Mouse (Mus musculus) CH12.LX (cell line): ENCODE measurements around the gene Npas4. TPM values are rescaled to one million over a fixed set of nuclear protein-coding genes. Genes with fewer than 3 reads are reported as not detected.

Experiments used
- DNase-seq: peaks from one replicate; pipeline ENCODE4 v3.0.0-alpha.2; 2013; ENCODE audit errors: extremely low read depth
- H3K27ac ChIP-seq: 2 replicates; pipeline ENCODE4 v1.5.1; 2012; ENCODE audit warnings: low read depth, mild to moderate bottlenecking, control low read depth, moderate library complexity; ENCODE audit not compliant: insufficient read depth
- H3K27me3 ChIP-seq: replicated peaks from 2 replicates; pipeline ENCODE3; 2012; ENCODE audit warnings: inconsistent platforms
- H3K36me3 ChIP-seq, 2 experiments: replicated peaks in 1 of 2; 2 replicates each; pipeline versions ENCODE3 to v1.6.1; 2012; ENCODE audit warnings: inconsistent platforms in 1 of 2, low read length in 1 of 2, mild to moderate bottlenecking in 1 of 2, mixed read lengths in 1 of 2, moderate library complexity in 1 of 2; ENCODE audit not compliant: control insufficient read depth in 1 of 2, insufficient read depth in 1 of 2
- H3K4me1 ChIP-seq, 2 experiments: 2 replicates each; pipeline ENCODE4 v1.6.1; 2012; ENCODE audit warnings: inconsistent platforms in 1 of 2, moderate library complexity in 1 of 2; ENCODE audit not compliant: insufficient read depth in 2 of 2, control insufficient read depth in 1 of 2
- H3K4me2 ChIP-seq: 2 replicates; pipeline ENCODE4 v1.6.1; 2012; ENCODE audit warnings: low read depth, mild to moderate bottlenecking, control low read depth; ENCODE audit not compliant: poor library complexity, insufficient read depth, severe bottlenecking
- H3K4me3 ChIP-seq, 3 experiments: fragments of 150-350 bp in 1 of 3; sonication (generic) in 1 of 3; replicated peaks in 1 of 3; 2 replicates each; pipeline versions ENCODE3 to v1.5.1; 2011 to 2012; ENCODE audit warnings: low read depth in 2 of 3, low read length in 2 of 3, mild to moderate bottlenecking in 2 of 3, moderate library complexity in 2 of 3, control low read depth in 1 of 3, improper control_type of control experiment in 1 of 3, inconsistent platforms in 1 of 3, mixed read lengths in 1 of 3; ENCODE audit not compliant: poor library complexity in 1 of 3
- H3K79me2 ChIP-seq: replicated peaks from 2 replicates; pipeline ENCODE4 v1.6.1; 2012; ENCODE audit warnings: mild to moderate bottlenecking, moderate library complexity; ENCODE audit not compliant: control insufficient read depth, poor library complexity, insufficient read depth, severe bottlenecking; ENCODE audit errors: extremely low read depth
- H3K9ac ChIP-seq: 2 replicates; pipeline ENCODE4 v1.6.1; 2012; ENCODE audit warnings: low read depth, mild to moderate bottlenecking, control low read depth, moderate library complexity; ENCODE audit not compliant: insufficient read depth
- H3K9me3 ChIP-seq: replicated peaks from 2 replicates; pipeline ENCODE3; 2012; ENCODE audit warnings: low read length, inconsistent platforms, mixed read lengths
- BHLHE40 ChIP-seq: IDR thresholded peaks from 2 replicates; pipeline ENCODE4 v1.6.1; 2011; ENCODE audit warnings: mild to moderate bottlenecking, low read depth, low read length, improper control_type of control experiment
- CHD1 ChIP-seq: IDR thresholded peaks from 2 replicates; pipeline ENCODE4 v1.6.1; 2012; ENCODE audit warnings: low read depth, low read length, improper control_type of control experiment, inconsistent platforms
- CTCF ChIP-seq, 2 experiments: IDR thresholded peaks in 1 of 2; conservative IDR thresholded peaks in 1 of 2; 2 replicates each; pipeline ENCODE4 v1.5.1; 2011 to 2012; ENCODE audit warnings: low read depth in 2 of 2, low read length in 2 of 2, improper control_type of control experiment in 1 of 2, inconsistent platforms in 1 of 2, mild to moderate bottlenecking in 1 of 2, moderate library complexity in 1 of 2
- E2F4 ChIP-seq: IDR thresholded peaks from 2 replicates; pipeline ENCODE4 v1.6.1; 2011; ENCODE audit warnings: low read depth, low read length, improper control_type of control experiment; ENCODE audit not compliant: insufficient replicate concordance
- EP300 ChIP-seq: IDR thresholded peaks from 2 replicates; pipeline ENCODE4 v1.6.1; 2011; ENCODE audit warnings: low read length, improper control_type of control experiment
- ETS1 ChIP-seq: conservative IDR thresholded peaks from 2 replicates; pipeline ENCODE4 v1.6.1; 2012; ENCODE audit warnings: low read depth, mild to moderate bottlenecking, inconsistent platforms, low read length, improper control_type of control experiment, moderate library complexity
- HCFC1 ChIP-seq: IDR thresholded peaks from 2 replicates; pipeline ENCODE4 v1.6.1; 2012; ENCODE audit warnings: low read depth, mild to moderate bottlenecking, inconsistent platforms, low read length, improper control_type of control experiment
- IRF4 ChIP-seq: IDR thresholded peaks from 2 replicates; pipeline ENCODE4 v1.6.1; 2014; ENCODE audit warnings: low read depth, mild to moderate bottlenecking, inconsistent platforms, low read length, improper control_type of control experiment
- JUND ChIP-seq: conservative IDR thresholded peaks from 2 replicates; pipeline ENCODE4 v1.6.1; 2011; ENCODE audit warnings: low read depth, low read length, improper control_type of control experiment
- MEF2A ChIP-seq: IDR thresholded peaks from 2 replicates; pipeline ENCODE4 v1.6.1; 2014; ENCODE audit warnings: low read depth, mild to moderate bottlenecking, inconsistent platforms, low read length, improper control_type of control experiment, borderline replicate concordance
- MXI1 ChIP-seq: IDR thresholded peaks from 2 replicates; pipeline ENCODE4 v1.6.1; 2011; ENCODE audit warnings: mild to moderate bottlenecking, low read depth, low read length, improper control_type of control experiment
- NELFE ChIP-seq: IDR thresholded peaks from 2 replicates; pipeline ENCODE4 v1.6.1; 2011; ENCODE audit warnings: low read depth, low read length, improper control_type of control experiment
- NRF1 ChIP-seq: IDR thresholded peaks from 2 replicates; pipeline ENCODE4 v1.6.1; 2014; ENCODE audit warnings: low read depth, mild to moderate bottlenecking, inconsistent platforms, low read length, improper control_type of control experiment, moderate library complexity
- PAX5 ChIP-seq: IDR thresholded peaks from 2 replicates; pipeline ENCODE4 v1.6.1; 2012; ENCODE audit warnings: low read length, inconsistent platforms, mixed read lengths
- POLR2A ChIP-seq: IDR thresholded peaks from 2 replicates; pipeline ENCODE4 v1.6.1; 2011; ENCODE audit warnings: low read depth, mild to moderate bottlenecking, improper control_type of control experiment, low read length
- POLR2AphosphoS2 ChIP-seq: IDR thresholded peaks from 2 replicates; pipeline ENCODE4 v1.6.1; 2011; ENCODE audit warnings: low read depth, low read length, improper control_type of control experiment
- SIN3A ChIP-seq: IDR thresholded peaks from 2 replicates; pipeline ENCODE4 v1.6.1; 2012; ENCODE audit warnings: low read length, improper control_type of control experiment, inconsistent platforms
- SMC3 ChIP-seq: IDR thresholded peaks from 2 replicates; pipeline ENCODE4 v1.6.1; 2011; ENCODE audit warnings: low read depth, low read length, improper control_type of control experiment
- TCF12 ChIP-seq: IDR thresholded peaks from 2 replicates; pipeline ENCODE4 v1.6.1; 2014; ENCODE audit warnings: low read depth, mild to moderate bottlenecking, inconsistent platforms, low read length, improper control_type of control experiment
- USF1 ChIP-seq: IDR thresholded peaks from 2 replicates; pipeline ENCODE4 v1.6.1; 2014; ENCODE audit warnings: low read depth, mild to moderate bottlenecking, inconsistent platforms, low read length, improper control_type of control experiment
- USF2 ChIP-seq: conservative IDR thresholded peaks from 2 replicates; pipeline ENCODE4 v1.6.1; 2011; ENCODE audit warnings: low read depth, low read length, improper control_type of control experiment
- ZMIZ1 ChIP-seq: IDR thresholded peaks from 2 replicates; pipeline ENCODE4 v1.6.1; 2012; ENCODE audit warnings: low read depth, mild to moderate bottlenecking, inconsistent platforms, low read length, improper control_type of control experiment
- ZNF384 ChIP-seq: IDR thresholded peaks from 2 replicates; pipeline ENCODE4 v1.6.1; 2012; ENCODE audit warnings: low read depth, low read length, improper control_type of control experiment, inconsistent platforms
- dilution Hi-C: fragments of 300-500 bp; cut with MboI; formaldehyde crosslinking; loops from 2 replicates; pipeline ENCODE4 v1.14.3; 2020; ENCODE audit warnings: low sequenced_read_pairs; ENCODE audit not compliant: extremely low pct_unique_long_range_greater_than_20kb, extremely low pct_ligation_motif_present
- in situ Hi-C: fragments of 300-500 bp; cut with MboI; formaldehyde crosslinking; loops from 3 replicates; pipeline ENCODE4 v1.14.3; 2019; ENCODE audit warnings: low sequenced_read_pairs, low pct_ligation_motif_present, low pct_unique_long_range_greater_than_20kb, mixed read lengths
- polyA plus RNA-seq: library from polyadenylated mRNA; unstranded; fragments of >175 nt; gene quantifications from 2 replicates; pipeline ENCODE4 v1.2.1, GENCODE M21; 2012; ENCODE audit warnings: low read depth; ENCODE audit not compliant: insufficient read length
- total RNA-seq, 2 experiments: library from RNA; depleted of rRNA; stranded (reverse); fragments of 300-350 nt in 1 of 2; fragments of >200 nt in 1 of 2; gene quantifications; 2 replicates each; pipeline ENCODE4 v1.2.3; 2012 to 2014

Gene Npas4
- total and polyA plus RNA-seq, 3 experiments: not detected

- dilution Hi-C loops: no loop called here
- peak within 1 kb of the TSS; percentile 69 to 86 (median 79) for H3K4me3 ChIP-seq
- DNase-seq: peak; percentile 84
- H3K36me3 ChIP-seq: peaks cover 3 to 11% of the 10 kb centered on the region in 2 experiments
- in situ Hi-C loops: no loop called here
- H3K9ac ChIP-seq: peak within 1 kb of the TSS; percentile 62
- H3K79me2 ChIP-seq: peaks cover 11% of the 10 kb centered on the region
- TF ChIP-seq ETS1 (no peak), POLR2AphosphoS2 (no peak), JUND (no peak), ZMIZ1 (peak; percentile 77), MEF2A (no peak), IRF4 (no peak; the same call in 1 of the 2 replicates), BHLHE40 (peak; percentile 47; the same call in 1 of the 2 replicates), HCFC1 (no peak), NELFE (peak; percentile 65; the same call in 1 of the 2 replicates), E2F4 (no peak), USF2 (no peak), NRF1 (peak; percentile 54), CTCF (conservative IDR thresholded peaks at IDR 0.05 in 1 of 2, IDR thresholded peaks at IDR 0.05 in 1 of 2; ENCODE audit: low read depth in 2 of 2, low read length in 2 of 2) (peak in 1 of 2 experiments; percentile 52; a peak in 2 of 4 replicates), TCF12 (peak; percentile 58; the same call in 1 of the 2 replicates), ZNF384 (no peak), PAX5 (no peak), EP300 (no peak), CHD1 (no peak), SIN3A (peak; percentile 69; the same call in 1 of the 2 replicates), USF1 (no peak), MXI1 (peak; percentile 70; the same call in 1 of the 2 replicates), SMC3 (no peak), POLR2A (peak; percentile 79)
- peak within 1 kb of the TSS; percentile 82 for H3K4me2 ChIP-seq
- no peak within 1 kb of the TSS for H3K27ac ChIP-seq
- peaks cover 7% of the 10 kb centered on the region for H3K27me3 ChIP-seq
- H3K9me3 ChIP-seq: no peaks in the 10 kb centered on the region
- H3K4me1 ChIP-seq: peaks cover 12 to 40% of the 10 kb centered on the region in 2 experiments
These were observed 48.6 kb upstream of the Npas4 start, which contains the start of the genes B4gat1 and AC124502.3 for GRCm38 (mm10) chr19:5038709-5039156. Gene B4gat1 (plus strand): TSS chr19:5038826. Gene AC124502.3 (plus strand): TSS chr19:5038891.
